Mouse (Mus musculus): ENCODE measurements at regions not wholly inside any gene's neighbourhood (a gene's known extent, or its start where the extent isn't known, plus 50 kb on each side); places are given as distances from the start of the nearest gene placed in this dataset.
A peak's percentile ranks its signal among the peaks of the same experiment; 100 is the strongest.
"Not testable (repeated sequence)": the region's sequence is repeated elsewhere in the genome, so short reads cannot be mapped to it uniquely, and the experiment has no call there.

- Histone ChIP-seq H3K9ac (ENCODE audit: low read depth, low read length) (no peak overlapping the region), H3K27me3 (ENCODE audit: control insufficient read depth, insufficient read depth, low read depth, low read length) (no peaks in the 10 kb centered on the region), H3K36me3 (ENCODE audit: control insufficient read depth, insufficient read depth, low read length) (no peaks in the 10 kb centered on the region), H3K4me1 (ENCODE audit: control insufficient read depth, insufficient read depth, low read length) (peaks cover 3% of the 10 kb centered on the region; the same call in 1 of the 2 replicates), H3K27ac (ENCODE audit: low read length) (no peak overlapping the region), H3K4me3 (ENCODE audit: low read depth, low read length) (no peak overlapping the region), H3K4me2 (ENCODE audit: low read length) (no peak overlapping the region), H3K9me3 (replicated peaks; ENCODE audit: control insufficient read depth, low read length, poor library complexity, severe bottlenecking) (no peaks in the 10 kb centered on the region)
- ATAC-seq = peak; percentile 79
- WGBS = 18% methylated on average over 4 of the region's 4 CpGs
Measured at GRCm38 (mm10) chr17:58820588-58821195, 170.5 kb downstream of the Pdzph1 start.

GRCm38 (mm10) chr17:58819339-58819738 lies 171.8 kb downstream of the Pdzph1 start:
- ATAC-seq = no peak
- Histone ChIP-seq H3K4me2 (ENCODE audit: low read length) (no peak overlapping the region), H3K4me1 (ENCODE audit: control insufficient read depth, insufficient read depth, low read length) (peaks cover 3% of the 10 kb centered on the region; the same call in 1 of the 2 replicates), H3K9ac (ENCODE audit: low read depth, low read length) (no peak overlapping the region), H3K27me3 (ENCODE audit: control insufficient read depth, insufficient read depth, low read depth, low read length) (no peaks in the 10 kb centered on the region), H3K9me3 (replicated peaks; ENCODE audit: control insufficient read depth, low read length, poor library complexity, severe bottlenecking) (no peaks in the 10 kb centered on the region), H3K36me3 (ENCODE audit: control insufficient read depth, insufficient read depth, low read length) (no peaks in the 10 kb centered on the region), H3K27ac (ENCODE audit: low read length) (no peak overlapping the region), H3K4me3 (ENCODE audit: low read depth, low read length) (no peak overlapping the region)
- 43% methylated on average over 2 of the region's 2 CpGs for WGBS

GRCm38 (mm10) chr17:58775451-58775850 lies 215.7 kb downstream of the Pdzph1 start:
- H3K4me2 ChIP-seq (ENCODE audit: low read length); ATAC-seq; H3K9me3 ChIP-seq (replicated peaks; ENCODE audit: control insufficient read depth, low read length, poor library complexity, severe bottlenecking); H3K36me3 ChIP-seq (ENCODE audit: control insufficient read depth, insufficient read depth, low read length); H3K27ac ChIP-seq (ENCODE audit: low read length); H3K4me3 ChIP-seq (ENCODE audit: low read depth, low read length); H3K27me3 ChIP-seq (ENCODE audit: control insufficient read depth, insufficient read depth, low read depth, low read length); H3K4me1 ChIP-seq (ENCODE audit: control insufficient read depth, insufficient read depth, low read length); H3K9ac ChIP-seq (ENCODE audit: low read depth, low read length): not testable (repeated sequence)
- WGBS = 70% methylated on average over 3 of the region's 3 CpGs

GRCm38 (mm10) chr17:58773595-58773994 lies 217.6 kb downstream of the Pdzph1 start:
- Histone ChIP-seq H3K27ac (ENCODE audit: low read length) (no peak overlapping the region), H3K4me3 (ENCODE audit: low read depth, low read length) (no peak overlapping the region), H3K9me3 (replicated peaks; ENCODE audit: control insufficient read depth, low read length, poor library complexity, severe bottlenecking) (no peaks in the 10 kb centered on the region), H3K9ac (ENCODE audit: low read depth, low read length) (no peak overlapping the region), H3K36me3 (ENCODE audit: control insufficient read depth, insufficient read depth, low read length) (no peaks in the 10 kb centered on the region), H3K4me2 (ENCODE audit: low read length) (no peak overlapping the region), H3K4me1 (ENCODE audit: control insufficient read depth, insufficient read depth, low read length) (no peaks in the 10 kb centered on the region), H3K27me3 (ENCODE audit: control insufficient read depth, insufficient read depth, low read depth, low read length) (no peaks in the 10 kb centered on the region)
- no peak for ATAC-seq

GRCm38 (mm10) chr17:58765141-58765540 lies 226.0 kb downstream of the Pdzph1 start:
- Histone ChIP-seq H3K27ac (ENCODE audit: low read length) (no peak overlapping the region), H3K9ac (ENCODE audit: low read depth, low read length) (no peak overlapping the region), H3K4me1 (ENCODE audit: control insufficient read depth, insufficient read depth, low read length) (no peaks in the 10 kb centered on the region), H3K9me3 (replicated peaks; ENCODE audit: control insufficient read depth, low read length, poor library complexity, severe bottlenecking) (no peaks in the 10 kb centered on the region), H3K4me3 (ENCODE audit: low read depth, low read length) (no peak overlapping the region), H3K4me2 (ENCODE audit: low read length) (no peak overlapping the region), H3K27me3 (ENCODE audit: control insufficient read depth, insufficient read depth, low read depth, low read length) (no peaks in the 10 kb centered on the region), H3K36me3 (ENCODE audit: control insufficient read depth, insufficient read depth, low read length) (no peaks in the 10 kb centered on the region)
- WGBS = 80% methylated on average over 4 of the region's 4 CpGs
- ATAC-seq = no peak

- H3K36me3 ChIP-seq (ENCODE audit: control insufficient read depth, insufficient read depth, low read length) = no peaks in the 10 kb centered on the region
- H3K27me3 ChIP-seq (ENCODE audit: control insufficient read depth, insufficient read depth, low read depth, low read length) = no peaks in the 10 kb centered on the region
- H3K4me1 ChIP-seq (ENCODE audit: control insufficient read depth, insufficient read depth, low read length) = no peaks in the 10 kb centered on the region
- no peak overlapping the region for H3K9ac ChIP-seq (ENCODE audit: low read depth, low read length)
- no peak overlapping the region for H3K4me3 ChIP-seq (ENCODE audit: low read depth, low read length)
- no peak overlapping the region for H3K27ac ChIP-seq (ENCODE audit: low read length)
- no peak overlapping the region for H3K4me2 ChIP-seq (ENCODE audit: low read length)
- no peak for ATAC-seq
- no peaks in the 10 kb centered on the region for H3K9me3 ChIP-seq (replicated peaks; ENCODE audit: control insufficient read depth, low read length, poor library complexity, severe bottlenecking)
Measured at GRCm38 (mm10) chr17:58749000-58749399, 242.2 kb downstream of the Pdzph1 start.

- Histone ChIP-seq H3K9ac (ENCODE audit: low read depth, low read length) (no peak overlapping the region), H3K9me3 (replicated peaks; ENCODE audit: control insufficient read depth, low read length, poor library complexity, severe bottlenecking) (no peaks in the 10 kb centered on the region), H3K27ac (ENCODE audit: low read length) (no peak overlapping the region), H3K4me3 (ENCODE audit: low read depth, low read length) (no peak overlapping the region), H3K27me3 (ENCODE audit: control insufficient read depth, insufficient read depth, low read depth, low read length) (no peaks in the 10 kb centered on the region), H3K4me2 (ENCODE audit: low read length) (no peak overlapping the region), H3K36me3 (ENCODE audit: control insufficient read depth, insufficient read depth, low read length) (no peaks in the 10 kb centered on the region), H3K4me1 (ENCODE audit: control insufficient read depth, insufficient read depth, low read length) (no peaks in the 10 kb centered on the region)
- no peak for ATAC-seq
- 73% methylated on average over 3 of the region's 3 CpGs for WGBS
Measured at GRCm38 (mm10) chr17:58748264-58748663, 242.9 kb downstream of the Pdzph1 start.

- no peak overlapping the region for H3K27ac ChIP-seq (ENCODE audit: low read length)
- no peaks in the 10 kb centered on the region for H3K9me3 ChIP-seq (replicated peaks; ENCODE audit: control insufficient read depth, low read length, poor library complexity, severe bottlenecking)
- no peak overlapping the region for H3K9ac ChIP-seq (ENCODE audit: low read depth, low read length)
- no peak overlapping the region for H3K4me2 ChIP-seq (ENCODE audit: low read length)
- no peaks in the 10 kb centered on the region for H3K27me3 ChIP-seq (ENCODE audit: control insufficient read depth, insufficient read depth, low read depth, low read length)
- no peaks in the 10 kb centered on the region for H3K36me3 ChIP-seq (ENCODE audit: control insufficient read depth, insufficient read depth, low read length)
- no peak overlapping the region for H3K4me3 ChIP-seq (ENCODE audit: low read depth, low read length)
- WGBS = 53% methylated on average over 2 of the region's 2 CpGs
- H3K4me1 ChIP-seq (ENCODE audit: control insufficient read depth, insufficient read depth, low read length) = 0 out of 2 replicates have a peak, but pooled peaks cover 2% of the 10 kb centered on the region
- ATAC-seq = peak; percentile 89
Measured at GRCm38 (mm10) chr17:58710748-58711478, 280.3 kb downstream of the Pdzph1 start.

GRCm38 (mm10) chr17:58690211-58690610 lies 301.0 kb downstream of the Pdzph1 start:
- no peak overlapping the region for H3K27ac ChIP-seq (ENCODE audit: low read length)
- no peak overlapping the region for H3K9ac ChIP-seq (ENCODE audit: low read depth, low read length)
- H3K9me3 ChIP-seq (replicated peaks; ENCODE audit: control insufficient read depth, low read length, poor library complexity, severe bottlenecking) = no peaks in the 10 kb centered on the region
- H3K36me3 ChIP-seq (ENCODE audit: control insufficient read depth, insufficient read depth, low read length) = no peaks in the 10 kb centered on the region
- 92% methylated on average over 1 of the region's 1 CpGs for WGBS
- no peak overlapping the region for H3K4me2 ChIP-seq (ENCODE audit: low read length)
- H3K4me1 ChIP-seq (ENCODE audit: control insufficient read depth, insufficient read depth, low read length) = no peaks in the 10 kb centered on the region
- H3K27me3 ChIP-seq (ENCODE audit: control insufficient read depth, insufficient read depth, low read depth, low read length) = no peaks in the 10 kb centered on the region
- H3K4me3 ChIP-seq (ENCODE audit: low read depth, low read length) = no peak overlapping the region
- ATAC-seq = no peak

Data from midbrain, embryonic 16.5 days (tissue).